Mouse (Mus musculus): ENCODE measurements around the gene Fbxo8. TPM values are rescaled to one million over a fixed set of nuclear protein-coding genes. Genes with fewer than 3 reads are reported as not detected.

Gene Fbxo8
- total RNA-seq (2014; rRNA removed; ENCODE audit: low replicate concordance) (51.4 and 53.5 TPM in 2 replicates), polyA plus RNA-seq (2015; fragmentation: Nextera tagmentation; extraction: Ambion mirVana) (51.6 and 59.0 TPM in 2 replicates)

- DNase-seq (ENCODE audit: low spot score) (peak; percentile 78), ATAC-seq (ENCODE audit: insufficient read depth, low read depth) (peak; percentile 81)
- WGBS, result under 1% methylated on average over 53 of the region's 53 CpGs
- Histone ChIP-seq H3K4me2 (ENCODE audit: low read depth, low read length) (peak within 1 kb of the TSS; percentile 87), H3K4me3 (ENCODE audit: low read depth, low read length) (peak within 1 kb of the TSS; percentile 94), H3K9me3 (replicated peaks; ENCODE audit: control insufficient read depth, low read length) (no peaks in the 10 kb centered on the region), H3K9ac (replicated peaks; ENCODE audit: low read depth, low read length) (peak within 1 kb of the TSS; percentile 83), H3K4me1 (ENCODE audit: control insufficient read depth, insufficient read depth) (peaks cover 13% of the 10 kb centered on the region), H3K27me3 (ENCODE audit: control insufficient read depth, insufficient read depth, low read length) (no peaks in the 10 kb centered on the region), H3K36me3 (replicated peaks; ENCODE audit: control insufficient read depth, insufficient read depth, low read length) (no peaks in the 10 kb centered on the region), H3K27ac (ENCODE audit: low read depth) (peak within 1 kb of the TSS; percentile 96)
- no peak for TF ChIP-seq EP300 (IDR thresholded peaks at IDR 0.05; ENCODE audit: low read depth)
- TF ChIP-seq CTCF (IDR thresholded peaks at IDR 0.05; ENCODE audit: low read depth), result no peak
These were observed at the start of gene Fbxo8, which contains the start of gene Cep44 for GRCm38 (mm10) chr8:56550558-56551360. Gene Fbxo8 (plus strand): TSS chr8:56551090. Gene Cep44 (minus strand): TSS chr8:56551047.

GRCm38 (mm10) chr8:56501911-56502310, 49.0 kb upstream of the Fbxo8 start:
- Histone ChIP-seq H3K36me3 (replicated peaks; ENCODE audit: control insufficient read depth, insufficient read depth, low read length) (no peaks in the 10 kb centered on the region), H3K27me3 (ENCODE audit: control insufficient read depth, insufficient read depth, low read length) (no peaks in the 10 kb centered on the region), H3K27ac (ENCODE audit: low read depth) (no peak overlapping the region), H3K9me3 (replicated peaks; ENCODE audit: control insufficient read depth, low read length) (no peaks in the 10 kb centered on the region), H3K9ac (replicated peaks; ENCODE audit: low read depth, low read length) (no peak overlapping the region), H3K4me3 (ENCODE audit: low read depth, low read length) (no peak overlapping the region), H3K4me2 (ENCODE audit: low read depth, low read length) (no peak overlapping the region), H3K4me1 (ENCODE audit: control insufficient read depth, insufficient read depth) (no peaks in the 10 kb centered on the region)
- ATAC-seq (ENCODE audit: insufficient read depth, low read depth) (no peak), DNase-seq (ENCODE audit: low spot score) (no peak)
- TF ChIP-seq CTCF (IDR thresholded peaks at IDR 0.05; ENCODE audit: low read depth) (no peak), EP300 (IDR thresholded peaks at IDR 0.05; ENCODE audit: low read depth) (no peak)

GRCm38 (mm10) chr8:56508318-56508951, 42.5 kb upstream of the Fbxo8 start:
- no peak for DNase-seq (ENCODE audit: low spot score)
- Histone ChIP-seq H3K9me3 (replicated peaks; ENCODE audit: control insufficient read depth, low read length) (no peaks in the 10 kb centered on the region), H3K27me3 (ENCODE audit: control insufficient read depth, insufficient read depth, low read length) (no peaks in the 10 kb centered on the region), H3K9ac (replicated peaks; ENCODE audit: low read depth, low read length) (no peak overlapping the region), H3K4me1 (ENCODE audit: control insufficient read depth, insufficient read depth) (no peaks in the 10 kb centered on the region), H3K4me2 (ENCODE audit: low read depth, low read length) (no peak overlapping the region), H3K4me3 (ENCODE audit: low read depth, low read length) (no peak overlapping the region), H3K27ac (ENCODE audit: low read depth) (no peak overlapping the region), H3K36me3 (replicated peaks; ENCODE audit: control insufficient read depth, insufficient read depth, low read length) (no peaks in the 10 kb centered on the region)
- ATAC-seq (ENCODE audit: insufficient read depth, low read depth), result no peak
- WGBS, result 65% methylated on average over 3 of the region's 3 CpGs
- TF ChIP-seq CTCF (IDR thresholded peaks at IDR 0.05; ENCODE audit: low read depth) (no peak), EP300 (IDR thresholded peaks at IDR 0.05; ENCODE audit: low read depth) (no peak)

- 52% methylated on average over 4 of the region's 4 CpGs for WGBS
- H3K36me3 ChIP-seq (replicated peaks; ENCODE audit: control insufficient read depth, insufficient read depth, low read length), result no peaks in the 10 kb centered on the region
- H3K9me3 ChIP-seq (replicated peaks; ENCODE audit: control insufficient read depth, low read length), result no peaks in the 10 kb centered on the region
- H3K27ac ChIP-seq (ENCODE audit: low read depth), result no peak overlapping the region
- no peak overlapping the region for H3K4me2 ChIP-seq (ENCODE audit: low read depth, low read length)
- H3K27me3 ChIP-seq (ENCODE audit: control insufficient read depth, insufficient read depth, low read length), result no peaks in the 10 kb centered on the region
- ATAC-seq (ENCODE audit: insufficient read depth, low read depth) (no peak), DNase-seq (ENCODE audit: low spot score) (no peak)
- no peaks in the 10 kb centered on the region for H3K4me1 ChIP-seq (ENCODE audit: control insufficient read depth, insufficient read depth)
- no peak overlapping the region for H3K4me3 ChIP-seq (ENCODE audit: low read depth, low read length)
- no peak overlapping the region for H3K9ac ChIP-seq (replicated peaks; ENCODE audit: low read depth, low read length)
- TF ChIP-seq EP300 (IDR thresholded peaks at IDR 0.05; ENCODE audit: low read depth) (no peak), CTCF (IDR thresholded peaks at IDR 0.05; ENCODE audit: low read depth) (no peak)
These were observed 41.9 kb upstream of the Fbxo8 start for GRCm38 (mm10) chr8:56508952-56509479.

- Histone ChIP-seq H3K4me2 (ENCODE audit: low read depth, low read length) (no peak overlapping the region), H3K9me3 (replicated peaks; ENCODE audit: control insufficient read depth, low read length) (no peaks in the 10 kb centered on the region), H3K27ac (ENCODE audit: low read depth) (no peak overlapping the region), H3K36me3 (replicated peaks; ENCODE audit: control insufficient read depth, insufficient read depth, low read length) (no peaks in the 10 kb centered on the region), H3K4me1 (ENCODE audit: control insufficient read depth, insufficient read depth) (no peaks in the 10 kb centered on the region), H3K4me3 (ENCODE audit: low read depth, low read length) (no peak overlapping the region), H3K27me3 (ENCODE audit: control insufficient read depth, insufficient read depth, low read length) (no peaks in the 10 kb centered on the region), H3K9ac (replicated peaks; ENCODE audit: low read depth, low read length) (no peak overlapping the region)
- TF ChIP-seq CTCF (IDR thresholded peaks at IDR 0.05; ENCODE audit: low read depth), result no peak
- TF ChIP-seq EP300 (IDR thresholded peaks at IDR 0.05; ENCODE audit: low read depth), result no peak
- WGBS, result 66% methylated on average over 6 of the region's 6 CpGs
- no peak for ATAC-seq (ENCODE audit: insufficient read depth, low read depth)
- no peak for DNase-seq (ENCODE audit: low spot score)
These were observed 32.0 kb upstream of the Fbxo8 start for GRCm38 (mm10) chr8:56518848-56519247.

Measured in heart, postnatal 0 days (tissue).